9 mouse cellular contexts compared by ENCODE assay signal in the genomic region with DNA sequence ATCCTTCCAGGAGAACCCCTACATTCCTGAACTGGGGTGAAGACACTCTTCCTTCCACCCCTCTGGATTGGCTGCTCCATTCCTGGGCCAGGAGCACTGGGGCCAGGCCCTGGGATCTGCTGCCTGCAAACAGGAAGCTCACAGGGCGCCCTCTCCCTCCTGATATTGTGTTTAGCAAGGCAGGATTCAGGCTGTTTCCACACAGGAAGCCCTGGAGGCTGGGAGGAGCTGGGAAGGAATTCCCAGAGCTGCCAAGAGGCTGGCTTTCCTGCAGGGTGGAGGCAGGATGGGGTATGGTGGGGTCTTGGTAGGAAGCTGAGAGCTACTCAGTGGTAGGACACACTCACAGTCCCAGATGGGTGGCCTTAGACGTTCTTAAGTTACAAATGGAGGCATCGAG. TPM values are rescaled to one million over a fixed set of nuclear protein-coding genes. Genes with fewer than 3 reads are reported as not detected.
A peak's percentile ranks its signal among the peaks of the same experiment; 100 is the strongest.
DNase-seq lines count a peak whose midpoint lies in the region; ATAC-seq and TF ChIP-seq lines count a peak whose summit lies in the region.
"Had no signal": no experiment of that assay in that cellular context is flagged by ENCODE, and none has a peak within 500 bp of the region (broad histone marks: within the 10 kb centered on the region; RNA-seq: fewer than 3 reads in every experiment).

No protein-coding gene starts in this region.

- 55% methylated on average over 3 of the region's 3 CpGs for WGBS in kidney, adult 2 months
- 43% methylated on average over 3 of the region's 3 CpGs for WGBS in lung, adult 2 months

- peak overlapping the region; percentile 83 for H3K27ac ChIP-seq in kidney, adult 2 months (ENCODE audit: insufficient read depth, low read depth, low read length)

- H3K4me1 ChIP-seq in kidney, adult 2 months (ENCODE audit: control insufficient read depth, insufficient read depth, low read length), result peaks cover 3% of the 10 kb centered on the region; the same call in 1 of the 2 replicates
- H3K4me1 ChIP-seq in lung, adult 2 months (ENCODE audit: control insufficient read depth, insufficient read depth, low read length), result peaks cover 14% of the 10 kb centered on the region

- H3K36me3 ChIP-seq in kidney, adult 2 months (ENCODE audit: control insufficient read depth, insufficient read depth, low read length), result no peaks in the 10 kb centered on the region

- no peak for TF ChIP-seq CTCF in kidney, adult 2 months (conservative IDR thresholded peaks at IDR 0.05; ENCODE audit: insufficient read depth, insufficient read length, low read depth, low read length)
- no peak for TF ChIP-seq CTCF in lung, adult 2 months (IDR thresholded peaks at IDR 0.05; ENCODE audit: insufficient read depth, low read length)

- no peak overlapping the region for H3K4me3 ChIP-seq in kidney, adult 2 months (ENCODE audit: insufficient read depth, low read depth, low read length)
- no peak overlapping the region for H3K4me3 ChIP-seq in lung, adult 2 months (replicated peaks; ENCODE audit: extremely low read depth, low read depth, low read length)

- ATAC-seq in CD4-positive, CD25-positive, alpha-beta regulatory T cell, adult 4 months, result no peak

- H3K27me3 ChIP-seq in kidney, adult 2 months (replicated peaks; ENCODE audit: control insufficient read depth, insufficient read depth, low read length), result no peaks in the 10 kb centered on the region
- H3K27me3 ChIP-seq: Patski had no signal

- peak; percentile 39 for DNase-seq in urinary bladder, postnatal 14 days (ENCODE audit: low spot score)
- no peak for DNase-seq in urinary bladder, postnatal 10 days (ENCODE audit: low spot score)
- DNase-seq in gastrocnemius, postnatal 36 days, result peak; percentile 49 to 62
- peak; percentile 88 for DNase-seq in kidney, adult 2 months
- peak; percentile 46 for DNase-seq in lung, adult 2 months
- no peak for DNase-seq in frontal cortex, adult 2 months (ENCODE audit: extremely low spot score in 1 of 2, low spot score in 1 of 2)
- no peak for DNase-seq in cerebellum, postnatal 36 days

- intact Hi-C loops in gastrocnemius, postnatal 36 days (cut with DNase I), result loop anchor here (5.0 kb wide), 1 partner anchor 37 kb away; the partner anchor contains the start of gene Kif26a

- TF ChIP-seq POLR2A in kidney, adult 2 months (IDR thresholded peaks at IDR 0.05; ENCODE audit: low read depth, low read length), result no peak
- peak; percentile 78; the same call in 1 of the 2 replicates for TF ChIP-seq POLR2A in lung, adult 2 months (IDR thresholded peaks at IDR 0.05; ENCODE audit: borderline replicate concordance, extremely low read depth, low read depth, low read length)

RNA-seq across cellular contexts. Expression of gene Kif26a, which starts 38.4 kb away (rescaled TPM):
- total RNA-seq in gastrocnemius, postnatal 36 days (2021), result 1 to 10 TPM; 4.0 to 4.7 TPM
- 3.8 and 4.2 TPM in 2 replicates for polyA plus RNA-seq in kidney, adult 2 months (2012; rRNA removed)
- polyA plus RNA-seq in lung, adult 2 months (2012; rRNA removed), result 28.8 and 32.4 TPM in 2 replicates
- 7.6 and 8.3 TPM in 2 replicates for polyA plus RNA-seq in frontal cortex, adult 2 months (2012; rRNA removed)
- not detected for polyA plus RNA-seq in CD4-positive, CD25-positive, alpha-beta regulatory T cell, adult 4 months (2017; shearing (Covaris generic))

Comparison
In these comparisons a context has a peak if more than half of its experiments do, and no peak if none do; other contexts are left out.
1. DNase-seq: peak in urinary bladder, postnatal 14 days (single experiment), gastrocnemius, postnatal 36 days (2 of 2), kidney, adult 2 months (single experiment) and lung, adult 2 months (single experiment); none in urinary bladder, postnatal 10 days (single experiment), frontal cortex, adult 2 months (0 of 2) and cerebellum, postnatal 36 days (0 of 2).